Mouse (Mus musculus): Measurements from ENCODE around the gene Arpc5l. TPM values are rescaled to one million over a fixed set of nuclear protein-coding genes. Genes with fewer than 3 reads are reported as not detected.
A peak's percentile ranks its signal among the peaks of the same experiment; 100 is the strongest.

The Arpc5l gene
- polyA plus RNA-seq, 1 experiment from 2014 or later = 123 TPM

DNA sequence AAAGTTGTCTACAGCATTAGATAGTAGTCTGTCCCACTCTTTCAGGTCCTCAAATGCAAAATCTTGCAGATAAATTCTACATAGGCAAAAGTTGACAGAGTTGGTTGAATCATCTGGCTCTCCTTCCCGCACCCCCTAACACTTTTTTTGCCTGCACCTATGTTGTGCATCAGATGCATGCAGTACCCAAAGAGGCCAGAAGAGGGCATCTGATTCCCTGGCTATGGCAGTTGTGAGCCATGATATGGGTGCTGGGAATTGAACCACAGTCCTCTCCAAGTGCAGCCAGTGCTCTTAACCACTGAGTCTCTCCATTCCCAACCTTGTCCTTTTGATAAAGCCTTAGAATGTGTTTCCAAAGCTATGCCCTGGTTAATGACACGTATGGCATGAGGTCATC, 21.7 kb upstream of the Arpc5l start:
- ATAC-seq (ENCODE audit: insufficient number of reproducible peaks, insufficient read depth, low FRiP score, low TSS enrichment, low read depth) = no peak
- H3K4me2 ChIP-seq = no peak overlapping the region
- H3K4me1 ChIP-seq = peaks cover 5% of the 10 kb centered on the region; the same call in 1 of the 2 replicates
- H3K27me3 ChIP-seq = no peaks in the 10 kb centered on the region
- no peak overlapping the region for H3K9ac ChIP-seq
- no peaks in the 10 kb centered on the region for H3K36me3 ChIP-seq
- peaks cover 7% of the 10 kb centered on the region; the same call in 1 of the 2 replicates for H3K9me3 ChIP-seq
- no peak overlapping the region for H3K4me3 ChIP-seq
- 96% methylated on average over 2 of the region's 2 CpGs for WGBS
- no peak overlapping the region for H3K27ac ChIP-seq

DNA sequence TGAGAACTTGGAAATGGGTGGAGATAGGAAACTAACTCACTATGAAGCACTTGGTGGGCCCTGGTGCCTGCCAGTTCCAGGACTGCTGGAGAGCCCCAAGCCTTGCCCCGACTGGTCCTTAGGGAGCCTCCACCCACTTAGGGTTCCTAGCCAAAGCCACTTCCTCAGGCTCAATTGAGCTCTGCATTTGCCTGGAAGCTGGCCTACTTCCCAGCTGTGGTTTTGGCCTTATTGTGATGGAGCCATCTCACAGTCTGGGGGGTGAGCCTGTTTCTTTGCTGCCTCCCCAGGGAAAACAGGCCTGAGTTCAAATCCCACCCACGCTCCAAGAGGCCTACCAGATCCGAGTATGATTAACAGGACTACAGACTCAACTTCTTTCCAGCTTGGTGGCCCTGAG, 18.6 kb upstream of the Arpc5l start:
- H3K27me3 ChIP-seq = no peaks in the 10 kb centered on the region
- no peak overlapping the region for H3K4me2 ChIP-seq
- 79% methylated on average over 3 of the region's 3 CpGs for WGBS
- no peak for ATAC-seq (ENCODE audit: insufficient number of reproducible peaks, insufficient read depth, low FRiP score, low TSS enrichment, low read depth)
- peaks cover 7% of the 10 kb centered on the region; the same call in 1 of the 2 replicates for H3K9me3 ChIP-seq
- peaks cover 5% of the 10 kb centered on the region; the same call in 1 of the 2 replicates for H3K4me1 ChIP-seq
- H3K36me3 ChIP-seq = no peaks in the 10 kb centered on the region
- no peak overlapping the region for H3K4me3 ChIP-seq
- H3K9ac ChIP-seq = no peak overlapping the region
- no peak overlapping the region for H3K27ac ChIP-seq

DNA sequence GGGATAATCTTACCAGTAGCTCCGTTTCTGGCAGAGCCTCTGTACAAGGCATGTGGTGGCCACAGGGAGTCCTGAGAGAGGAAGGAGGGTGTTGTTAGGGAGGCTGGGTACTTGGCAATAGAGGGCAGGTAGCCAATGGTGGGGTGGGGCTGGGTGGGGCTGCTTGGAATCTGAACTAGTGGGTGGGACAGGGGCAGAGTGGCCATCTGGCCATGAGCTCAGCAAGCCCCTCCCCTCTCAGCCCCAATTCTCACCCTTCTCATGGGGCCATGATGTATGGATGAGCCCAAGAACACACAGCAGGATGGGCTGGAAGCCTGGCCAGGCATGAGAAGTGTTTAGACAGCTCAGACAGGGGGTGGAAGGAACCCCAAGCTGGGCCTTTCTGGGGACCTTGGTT, 17.8 kb upstream of the Arpc5l start:
- no peak overlapping the region for H3K9ac ChIP-seq
- ATAC-seq (ENCODE audit: insufficient number of reproducible peaks, insufficient read depth, low FRiP score, low TSS enrichment, low read depth) = no peak
- peaks cover 7% of the 10 kb centered on the region; the same call in 1 of the 2 replicates for H3K9me3 ChIP-seq
- no peak overlapping the region for H3K4me2 ChIP-seq
- no peak overlapping the region for H3K4me3 ChIP-seq
- 0 out of 2 replicates have a peak overlapping the region, but pooled peaks have one; percentile 11 for H3K27ac ChIP-seq
- no peaks in the 10 kb centered on the region for H3K36me3 ChIP-seq
- H3K4me1 ChIP-seq = peaks cover 5% of the 10 kb centered on the region; the same call in 1 of the 2 replicates
- 67% methylated on average over 1 of the region's 1 CpGs for WGBS
- H3K27me3 ChIP-seq = no peaks in the 10 kb centered on the region

DNA sequence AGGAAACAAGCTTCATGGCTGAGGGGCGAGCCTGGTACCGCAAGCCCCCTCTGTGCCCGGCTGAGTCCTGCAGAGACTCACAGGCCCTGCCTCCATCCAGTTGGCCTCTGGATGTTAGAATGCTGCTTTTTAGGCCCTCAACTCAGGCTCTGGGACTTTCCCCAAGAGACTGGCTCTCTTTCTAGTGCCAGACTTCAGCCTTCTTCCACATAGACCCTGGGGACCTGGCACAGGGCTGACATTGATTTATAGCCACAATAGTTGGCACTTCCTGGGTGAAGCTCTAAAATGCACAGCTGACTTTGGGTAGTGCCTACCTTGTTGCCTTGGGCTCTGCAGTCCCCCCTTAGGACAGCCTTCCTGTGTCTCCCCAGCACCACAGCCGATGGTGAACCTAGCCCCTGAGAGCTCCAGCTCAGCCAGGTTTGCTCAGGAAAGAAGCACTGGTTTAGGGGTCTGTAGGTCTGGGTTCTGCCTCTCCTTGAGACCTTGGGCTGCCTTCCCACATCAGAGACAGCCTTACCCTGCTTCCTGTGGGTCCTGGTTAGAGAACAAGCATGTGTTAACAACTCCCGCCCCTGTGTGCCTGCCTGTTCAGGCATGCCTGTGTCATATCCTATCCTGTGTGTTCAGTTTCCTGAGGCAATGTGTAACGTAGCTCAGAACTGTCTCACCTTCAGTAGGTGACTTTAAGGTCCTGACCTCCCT, 17.2 kb upstream of the Arpc5l start:
- Histone ChIP-seq H3K9me3 (peaks cover 7% of the 10 kb centered on the region; the same call in 1 of the 2 replicates), H3K4me2 (no peak overlapping the region), H3K9ac (no peak overlapping the region), H3K27ac (peak overlapping the region; percentile 11; the same call in 1 of the 2 replicates), H3K36me3 (no peaks in the 10 kb centered on the region), H3K27me3 (no peaks in the 10 kb centered on the region), H3K4me1 (peaks cover 5% of the 10 kb centered on the region; the same call in 1 of the 2 replicates), H3K4me3 (no peak overlapping the region)
- no peak for ATAC-seq (ENCODE audit: insufficient number of reproducible peaks, insufficient read depth, low FRiP score, low TSS enrichment, low read depth)
- 73% methylated on average over 6 of the region's 6 CpGs for WGBS

DNA sequence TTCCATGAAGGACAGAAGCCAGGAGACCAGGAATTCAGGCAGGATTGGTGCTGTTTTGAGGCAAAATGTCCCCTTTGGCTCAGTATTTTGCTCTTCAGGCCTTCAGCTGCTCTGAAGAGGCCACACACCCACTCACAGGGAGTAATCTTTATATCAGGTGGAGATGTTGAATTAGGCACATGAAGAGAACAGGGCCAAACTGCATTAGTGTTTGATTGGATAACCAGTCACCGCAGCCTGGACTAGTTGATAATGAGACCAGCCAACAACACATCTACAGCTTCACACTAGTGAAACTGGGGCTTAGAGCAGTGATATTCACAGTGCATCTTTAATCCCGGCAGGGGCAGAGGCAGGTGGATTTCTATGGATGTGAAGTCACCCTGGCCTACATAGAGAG, 16.2 kb upstream of the Arpc5l start:
- Histone ChIP-seq H3K9ac (no peak overlapping the region), H3K36me3 (no peaks in the 10 kb centered on the region), H3K27me3 (no peaks in the 10 kb centered on the region), H3K4me3 (no peak overlapping the region), H3K27ac (no peak overlapping the region), H3K9me3 (peaks cover 2% of the 10 kb centered on the region; the same call in 1 of the 2 replicates), H3K4me2 (no peak overlapping the region), H3K4me1 (peaks cover 5% of the 10 kb centered on the region; the same call in 1 of the 2 replicates)
- no peak for ATAC-seq (ENCODE audit: insufficient number of reproducible peaks, insufficient read depth, low FRiP score, low TSS enrichment, low read depth)
- WGBS = 93% methylated on average over 2 of the region's 2 CpGs

DNA sequence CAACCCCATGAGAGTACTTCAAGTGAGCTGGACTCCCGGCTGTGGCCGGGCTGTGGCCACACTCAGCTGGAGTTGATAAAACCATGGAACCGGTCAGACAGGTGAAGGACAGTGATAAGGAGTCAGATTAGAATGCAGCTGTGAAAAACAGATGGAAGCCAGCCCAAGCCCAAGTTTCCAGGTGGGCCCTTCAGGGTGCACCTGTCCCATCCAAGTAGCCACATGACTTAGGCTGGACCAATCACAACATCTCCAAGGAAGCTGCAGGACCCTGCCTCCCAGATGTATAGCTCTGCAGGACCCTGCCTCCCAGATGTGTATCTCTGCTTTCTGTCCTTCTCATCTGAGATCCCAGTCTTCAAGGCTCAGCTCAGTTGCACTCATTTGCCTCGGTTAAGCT, 13.1 kb upstream of the Arpc5l start:
- Histone ChIP-seq H3K4me3 (no peak overlapping the region), H3K27me3 (no peaks in the 10 kb centered on the region), H3K9ac (no peak overlapping the region), H3K4me1 (peaks cover 5% of the 10 kb centered on the region; the same call in 1 of the 2 replicates), H3K36me3 (no peaks in the 10 kb centered on the region), H3K4me2 (no peak overlapping the region), H3K27ac (no peak overlapping the region), H3K9me3 (no peaks in the 10 kb centered on the region)
- 70% methylated on average over 4 of the region's 4 CpGs for WGBS
- ATAC-seq (ENCODE audit: insufficient number of reproducible peaks, insufficient read depth, low FRiP score, low TSS enrichment, low read depth) = no peak

DNA sequence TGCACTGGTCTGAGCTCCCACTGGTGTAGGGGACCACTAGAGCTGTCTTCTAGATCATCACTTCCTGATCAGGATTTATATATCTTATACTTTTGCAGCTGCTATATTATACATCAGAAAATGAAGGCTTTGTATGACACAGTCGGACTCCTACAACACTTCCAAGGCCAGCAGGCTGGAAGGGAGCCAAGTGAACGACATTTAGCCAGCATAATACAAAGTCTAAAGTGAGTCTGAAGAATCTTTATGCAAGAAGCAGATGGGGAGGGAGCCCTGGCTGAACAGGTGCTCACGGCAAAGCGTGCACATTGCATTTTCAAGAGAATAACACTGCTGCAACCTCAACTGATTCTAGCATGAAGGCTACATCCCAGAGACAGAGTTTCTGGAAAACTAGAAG, 12.7 kb upstream of the Arpc5l start:
- Histone ChIP-seq H3K9ac (no peak overlapping the region), H3K4me1 (peaks cover 7% of the 10 kb centered on the region), H3K9me3 (no peaks in the 10 kb centered on the region), H3K36me3 (no peaks in the 10 kb centered on the region), H3K4me2 (no peak overlapping the region), H3K27ac (no peak overlapping the region), H3K27me3 (no peaks in the 10 kb centered on the region), H3K4me3 (no peak overlapping the region)
- ATAC-seq (ENCODE audit: insufficient number of reproducible peaks, insufficient read depth, low FRiP score, low TSS enrichment, low read depth) = no peak
- WGBS = 56% methylated on average over 4 of the region's 4 CpGs

DNA sequence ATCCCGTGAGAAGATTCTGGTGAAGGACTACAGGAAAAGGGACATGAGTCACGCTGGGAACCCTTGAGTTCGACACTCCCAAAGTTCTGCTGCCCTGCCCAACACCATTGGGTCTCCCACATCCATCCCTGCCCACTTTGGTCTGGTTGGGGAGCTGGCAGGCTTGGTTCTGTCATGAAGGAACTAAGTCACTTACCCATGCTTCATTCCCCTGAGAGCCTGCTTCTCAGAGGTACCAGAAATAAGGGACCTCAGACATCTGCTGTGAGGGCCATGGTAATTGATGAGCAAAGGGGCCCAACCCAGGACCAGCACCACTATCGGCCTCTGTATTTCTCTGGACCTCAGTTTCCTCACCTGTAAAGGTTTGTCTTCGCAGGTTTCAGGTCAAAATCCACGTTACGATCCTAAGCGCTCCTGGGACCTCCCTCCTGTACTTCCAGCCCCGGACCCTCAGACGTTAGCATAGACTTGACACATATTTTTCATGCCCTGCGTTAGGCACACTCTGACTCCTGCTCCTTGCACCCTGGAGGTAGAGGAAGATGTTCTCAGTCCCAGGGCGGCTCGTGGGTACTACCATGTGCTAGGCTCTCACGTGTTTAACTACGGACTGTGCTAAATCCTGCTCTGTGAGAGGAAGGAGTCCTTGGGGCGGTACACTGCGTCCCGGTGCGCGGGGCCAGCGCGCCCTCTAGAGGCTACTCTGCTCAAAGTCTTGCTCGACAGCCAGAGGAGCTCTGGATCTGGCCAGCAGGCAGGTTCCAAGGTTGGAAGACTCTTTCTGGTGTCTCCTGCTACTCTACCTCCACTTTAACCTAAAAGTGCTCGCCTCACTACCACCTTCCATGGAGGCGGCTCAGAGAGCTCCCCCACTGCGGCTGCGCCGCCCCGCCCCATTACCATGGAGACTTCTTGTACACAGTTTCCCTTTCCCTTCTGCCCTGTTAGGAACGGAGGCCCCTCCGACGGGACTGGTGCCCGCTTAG, 7.5 kb upstream of the Arpc5l start, which contains the start of gene Wdr38:
TSS of gene Wdr38 (plus strand) at position 91 of the 989 bp plus-strand sequence.
- Histone ChIP-seq H3K27me3 (no peaks in the 10 kb centered on the region), H3K9me3 (no peaks in the 10 kb centered on the region), H3K27ac (no peak within 1 kb of the TSS), H3K9ac (peak within 1 kb of the TSS; percentile 68), H3K4me3 (peak within 1 kb of the TSS; percentile 48), H3K36me3 (peaks cover 32% of the 10 kb centered on the region), H3K4me2 (peak within 1 kb of the TSS; percentile 65), H3K4me1 (peaks cover 12% of the 10 kb centered on the region)
- 15% methylated on average over 33 of the region's 33 CpGs for WGBS
- ATAC-seq (ENCODE audit: insufficient number of reproducible peaks, insufficient read depth, low FRiP score, low TSS enrichment, low read depth) = peak; percentile 86

DNA sequence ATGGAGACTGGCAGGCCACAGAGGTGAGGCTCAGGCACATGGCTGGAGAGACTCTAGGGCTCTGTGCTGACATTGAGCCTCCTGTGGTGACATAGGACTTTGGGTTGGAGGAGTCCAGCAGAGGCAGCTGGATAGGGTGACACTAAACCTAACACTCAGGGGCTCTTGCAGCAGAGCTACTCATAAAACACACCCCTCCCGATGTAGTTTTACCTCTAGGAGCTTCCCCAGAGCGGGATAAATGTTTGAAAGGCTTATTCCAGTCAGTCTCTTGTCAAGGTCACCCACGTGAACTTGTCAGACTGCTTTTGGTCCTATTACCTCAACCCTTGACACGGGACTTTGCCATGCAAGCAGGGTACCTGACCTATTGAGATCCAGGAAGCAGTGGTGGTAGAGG, 5.8 kb upstream of the Arpc5l start:
- Histone ChIP-seq H3K36me3 (peaks cover 45% of the 10 kb centered on the region), H3K4me1 (peaks cover 28% of the 10 kb centered on the region), H3K9ac (no peak overlapping the region), H3K27ac (no peak overlapping the region), H3K9me3 (no peaks in the 10 kb centered on the region), H3K27me3 (no peaks in the 10 kb centered on the region), H3K4me3 (no peak overlapping the region), H3K4me2 (no peak overlapping the region)
- ATAC-seq (ENCODE audit: insufficient number of reproducible peaks, insufficient read depth, low FRiP score, low TSS enrichment, low read depth) = no peak
- WGBS = 54% methylated on average over 4 of the region's 4 CpGs

DNA sequence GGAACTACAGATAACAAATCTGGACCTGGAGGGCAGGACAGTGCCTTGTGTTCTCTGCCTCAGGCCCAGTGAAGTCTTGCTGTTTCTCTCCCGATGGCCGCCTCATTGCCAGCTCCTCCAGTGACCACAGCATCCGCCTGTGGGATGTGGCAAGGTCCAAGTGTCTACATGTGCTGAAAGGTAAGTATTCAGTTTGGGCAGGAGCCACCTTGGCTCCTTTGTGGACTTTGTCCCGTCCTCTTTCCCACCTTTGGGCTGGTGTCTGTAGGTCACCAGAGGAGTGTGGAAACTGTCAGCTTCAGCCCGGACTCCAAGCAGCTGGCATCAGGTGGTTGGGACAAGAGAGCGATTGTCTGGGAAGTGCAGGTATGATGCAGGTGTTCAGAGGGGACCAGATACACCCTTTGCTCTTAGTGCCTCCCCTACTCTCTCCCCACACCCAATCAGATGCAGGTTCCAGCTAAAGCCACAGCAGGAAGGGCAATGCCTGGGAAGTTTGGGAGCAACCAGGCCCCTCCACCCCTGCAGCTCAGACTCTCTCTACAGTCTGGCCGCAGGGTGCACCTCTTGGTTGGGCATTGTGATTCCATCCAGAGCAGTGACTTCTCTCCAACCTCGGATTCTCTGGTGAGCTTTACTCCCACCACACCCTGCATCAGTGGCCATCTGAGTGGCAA, 5.1 kb upstream of the Arpc5l start:
- no peak overlapping the region for H3K4me2 ChIP-seq
- peaks cover 28% of the 10 kb centered on the region for H3K4me1 ChIP-seq
- H3K9me3 ChIP-seq = no peaks in the 10 kb centered on the region
- ATAC-seq (ENCODE audit: insufficient number of reproducible peaks, insufficient read depth, low FRiP score, low TSS enrichment, low read depth) = no peak
- 67% methylated on average over 8 of the region's 8 CpGs for WGBS
- peaks cover 45% of the 10 kb centered on the region for H3K36me3 ChIP-seq
- no peak overlapping the region for H3K9ac ChIP-seq
- no peaks in the 10 kb centered on the region for H3K27me3 ChIP-seq
- H3K27ac ChIP-seq = no peak overlapping the region
- H3K4me3 ChIP-seq = no peak overlapping the region

DNA sequence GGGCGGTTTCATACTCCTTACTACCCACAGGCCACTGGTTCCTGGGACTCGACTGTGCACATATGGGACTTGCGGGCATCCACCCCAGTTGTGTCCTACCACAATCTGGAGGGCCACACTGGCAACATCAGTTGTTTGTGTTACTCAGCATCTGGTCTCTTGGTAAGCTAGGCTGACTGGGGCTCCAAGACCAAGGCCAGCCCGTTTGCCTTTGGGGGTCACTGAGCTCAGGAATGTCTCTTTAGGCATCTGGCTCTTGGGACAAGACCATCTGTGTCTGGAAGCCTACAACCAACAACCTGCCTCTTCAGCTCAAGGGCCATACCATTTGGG, 4.6 kb upstream of the Arpc5l start:
- Histone ChIP-seq H3K4me2 (no peak overlapping the region), H3K36me3 (peaks cover 45% of the 10 kb centered on the region), H3K27me3 (no peaks in the 10 kb centered on the region), H3K4me1 (peaks cover 28% of the 10 kb centered on the region), H3K4me3 (no peak overlapping the region), H3K9me3 (no peaks in the 10 kb centered on the region), H3K27ac (no peak overlapping the region), H3K9ac (no peak overlapping the region)
- WGBS = 83% methylated on average over 4 of the region's 4 CpGs
- no peak for ATAC-seq (ENCODE audit: insufficient number of reproducible peaks, insufficient read depth, low FRiP score, low TSS enrichment, low read depth)

All from embryonic facial prominence, embryonic 13.5 days (tissue).